Mouse (Mus musculus): ENCODE measurements around the gene Sorbs1. TPM values are rescaled to one million over a fixed set of nuclear protein-coding genes. Genes with fewer than 3 reads are reported as not detected.

Gene Sorbs1
- polyA plus RNA-seq, 1 experiment from 2014 or later, result 88.3 TPM

DNA sequence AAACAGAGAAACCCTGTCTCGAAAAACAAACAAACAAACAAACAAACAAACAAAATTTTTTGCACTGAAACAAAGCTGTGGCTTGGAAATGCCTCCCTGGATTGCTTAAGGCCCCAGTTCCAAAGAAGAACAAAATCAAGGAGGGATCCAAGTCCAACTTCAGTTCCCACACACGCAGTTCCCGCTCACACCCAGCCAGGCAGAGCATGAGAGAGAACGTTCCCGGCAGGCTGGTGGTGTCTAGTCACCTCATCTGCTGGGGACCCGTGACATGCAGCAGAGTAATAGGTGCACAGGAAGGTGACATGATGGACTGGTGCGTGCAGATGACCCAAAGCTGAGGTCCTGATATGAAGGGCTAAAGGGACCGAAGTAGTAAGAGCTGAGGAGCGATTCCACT, 49.2 kb downstream of the Sorbs1 start:
- Histone ChIP-seq H3K4me1 (replicated peaks; ENCODE audit: control insufficient read depth, insufficient read depth, low read length) (peaks cover 18% of the 10 kb centered on the region), H3K27me3 (replicated peaks; ENCODE audit: control insufficient read depth, insufficient read depth, low read length) (no peaks in the 10 kb centered on the region), H3K9me3 (ENCODE audit: control insufficient read depth, low read length) (no peaks in the 10 kb centered on the region), H3K27ac (ENCODE audit: low read depth) (no peak overlapping the region), H3K4me3 (ENCODE audit: low read depth, low read length) (no peak overlapping the region), H3K36me3 (ENCODE audit: control insufficient read depth, insufficient read depth, low read length) (no peaks in the 10 kb centered on the region), H3K4me2 (ENCODE audit: low read length) (no peak overlapping the region), H3K9ac (ENCODE audit: low read length) (no peak overlapping the region)
- 90% methylated on average over 9 of the region's 9 CpGs for WGBS
- DNase-seq (ENCODE audit: low spot score) (no peak), ATAC-seq (replicated peaks; ENCODE audit: low FRiP score, low TSS enrichment, low read depth) (no peak)

DNA sequence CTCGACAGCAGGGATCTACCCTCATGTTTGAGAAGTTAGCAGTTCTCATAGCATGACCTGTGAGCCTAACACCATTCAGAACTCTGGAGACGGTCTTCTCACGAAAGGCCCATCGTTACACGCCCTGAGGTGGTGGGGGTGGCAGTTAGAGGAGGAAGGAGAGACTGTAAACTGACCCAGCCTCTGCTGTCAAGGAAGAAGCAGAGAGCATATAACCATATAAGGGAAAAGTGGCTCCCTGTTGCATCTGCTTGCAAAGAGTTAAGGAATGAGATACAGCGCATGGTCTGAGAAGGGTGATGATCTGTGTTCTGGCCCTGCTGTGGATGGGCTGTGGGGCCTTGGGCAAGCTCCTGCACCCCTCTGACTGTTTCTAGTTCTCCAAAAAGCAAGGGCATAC, 50.7 kb downstream of the Sorbs1 start:
- ATAC-seq (replicated peaks; ENCODE audit: low FRiP score, low TSS enrichment, low read depth) (0 out of 2 replicates have a peak, but pooled peaks have one; percentile 50), DNase-seq (ENCODE audit: low spot score) (no peak)
- 22% methylated on average over 6 of the region's 6 CpGs for WGBS
- H3K9ac ChIP-seq (ENCODE audit: low read length), result no peak overlapping the region
- H3K4me3 ChIP-seq (ENCODE audit: low read depth, low read length), result no peak overlapping the region
- no peaks in the 10 kb centered on the region for H3K27me3 ChIP-seq (replicated peaks; ENCODE audit: control insufficient read depth, insufficient read depth, low read length)
- H3K27ac ChIP-seq (ENCODE audit: low read depth), result peak overlapping the region; percentile 64
- H3K9me3 ChIP-seq (ENCODE audit: control insufficient read depth, low read length), result no peaks in the 10 kb centered on the region
- no peak overlapping the region for H3K4me2 ChIP-seq (ENCODE audit: low read length)
- H3K36me3 ChIP-seq (ENCODE audit: control insufficient read depth, insufficient read depth, low read length), result no peaks in the 10 kb centered on the region
- H3K4me1 ChIP-seq (replicated peaks; ENCODE audit: control insufficient read depth, insufficient read depth, low read length), result peaks cover 20% of the 10 kb centered on the region

DNA sequence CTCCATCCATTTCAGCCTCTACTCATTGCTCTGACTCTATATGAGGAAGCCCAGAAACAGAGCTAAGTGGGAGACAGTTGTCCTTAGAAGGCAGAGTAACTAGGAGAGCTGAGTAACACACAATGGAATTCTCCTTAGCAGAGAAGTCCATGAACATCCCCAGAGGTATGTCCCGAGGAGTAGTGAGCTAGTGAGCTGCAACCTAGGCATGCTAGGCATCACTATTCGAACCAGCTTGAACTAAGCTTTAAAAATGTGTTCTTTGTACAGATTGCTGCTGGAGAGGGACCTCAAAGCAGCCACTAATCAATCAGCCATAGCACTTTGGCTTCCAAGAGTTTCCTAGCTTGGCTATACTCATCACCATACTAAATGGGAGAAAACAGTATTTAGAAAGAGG, 51.1 kb downstream of the Sorbs1 start:
- Histone ChIP-seq H3K4me3 (ENCODE audit: low read depth, low read length) (no peak overlapping the region), H3K4me2 (ENCODE audit: low read length) (no peak overlapping the region), H3K9ac (ENCODE audit: low read length) (no peak overlapping the region), H3K36me3 (ENCODE audit: control insufficient read depth, insufficient read depth, low read length) (no peaks in the 10 kb centered on the region), H3K27ac (ENCODE audit: low read depth) (peak overlapping the region; percentile 64), H3K27me3 (replicated peaks; ENCODE audit: control insufficient read depth, insufficient read depth, low read length) (no peaks in the 10 kb centered on the region), H3K9me3 (ENCODE audit: control insufficient read depth, low read length) (no peaks in the 10 kb centered on the region), H3K4me1 (replicated peaks; ENCODE audit: control insufficient read depth, insufficient read depth, low read length) (peaks cover 20% of the 10 kb centered on the region)
- 66% methylated on average over 2 of the region's 2 CpGs for WGBS
- no peak for DNase-seq (ENCODE audit: low spot score)
- ATAC-seq (replicated peaks; ENCODE audit: low FRiP score, low TSS enrichment, low read depth), result no peak

DNA sequence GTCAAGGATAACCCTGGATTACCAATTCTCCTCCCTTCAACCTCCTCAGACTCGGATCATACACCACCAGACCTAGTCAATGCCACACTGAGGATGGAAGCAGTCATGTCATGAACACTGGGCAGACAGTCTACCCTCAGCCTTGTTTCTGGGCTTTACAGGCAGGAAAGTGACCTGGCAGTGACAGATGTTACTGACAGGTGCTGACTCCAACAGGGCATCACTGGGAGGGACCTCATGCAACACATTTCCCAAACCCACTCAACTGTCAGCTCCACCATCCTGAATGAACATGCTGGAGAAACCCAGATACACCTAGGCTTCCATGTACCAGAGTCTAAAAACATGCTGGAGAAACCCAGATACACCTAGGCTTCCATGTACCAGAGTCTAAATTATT, 51.9 kb downstream of the Sorbs1 start:
- Histone ChIP-seq H3K27ac (ENCODE audit: low read depth) (no peak overlapping the region), H3K27me3 (replicated peaks; ENCODE audit: control insufficient read depth, insufficient read depth, low read length) (no peaks in the 10 kb centered on the region), H3K9ac (ENCODE audit: low read length) (no peak overlapping the region), H3K4me2 (ENCODE audit: low read length) (no peak overlapping the region), H3K4me3 (ENCODE audit: low read depth, low read length) (no peak overlapping the region), H3K4me1 (replicated peaks; ENCODE audit: control insufficient read depth, insufficient read depth, low read length) (peaks cover 20% of the 10 kb centered on the region), H3K36me3 (ENCODE audit: control insufficient read depth, insufficient read depth, low read length) (no peaks in the 10 kb centered on the region), H3K9me3 (ENCODE audit: control insufficient read depth, low read length) (no peaks in the 10 kb centered on the region)
- WGBS, result 70% methylated on average over 1 of the region's 1 CpGs
- no peak for DNase-seq (ENCODE audit: low spot score)
- ATAC-seq (replicated peaks; ENCODE audit: low FRiP score, low TSS enrichment, low read depth), result no peak

DNA sequence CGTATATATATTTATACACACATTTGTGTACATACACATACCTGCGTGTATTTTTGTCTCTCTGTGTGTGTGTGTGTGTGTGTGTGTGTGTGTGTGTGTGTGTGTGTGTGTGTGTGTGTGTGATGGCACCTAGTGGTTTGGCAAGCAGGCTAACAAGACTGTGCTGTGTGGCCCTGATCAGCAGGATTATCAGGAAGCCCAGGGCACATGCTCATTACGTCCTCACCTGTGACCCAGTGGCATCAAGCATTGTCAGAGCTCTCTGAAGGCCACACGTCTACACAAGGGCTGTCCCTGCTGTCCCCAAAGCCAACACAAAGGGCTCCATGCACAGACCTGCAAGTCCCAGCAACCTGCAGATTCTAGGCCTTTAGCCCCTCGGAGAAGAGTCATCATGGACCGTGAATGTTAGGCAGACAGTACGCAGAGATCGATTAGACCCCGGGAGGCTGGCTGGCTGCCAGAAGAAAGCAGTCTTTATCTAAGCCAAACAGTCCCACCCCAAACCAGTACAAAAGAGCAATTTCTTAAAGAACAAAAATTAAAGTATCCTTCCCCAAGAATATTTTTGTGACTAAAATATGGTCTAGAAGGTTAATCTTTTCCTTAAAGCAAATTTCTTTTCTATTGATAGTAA, 52.6 kb downstream of the Sorbs1 start:
- H3K27ac ChIP-seq (ENCODE audit: low read depth), result peak overlapping the region; percentile 14; the same call in 1 of the 2 replicates
- H3K36me3 ChIP-seq (ENCODE audit: control insufficient read depth, insufficient read depth, low read length), result no peaks in the 10 kb centered on the region
- no peaks in the 10 kb centered on the region for H3K9me3 ChIP-seq (ENCODE audit: control insufficient read depth, low read length)
- 0 out of 2 replicates have a peak, but pooled peaks have one; percentile 15 for ATAC-seq (replicated peaks; ENCODE audit: low FRiP score, low TSS enrichment, low read depth)
- H3K4me2 ChIP-seq (ENCODE audit: low read length), result no peak overlapping the region
- no peak overlapping the region for H3K9ac ChIP-seq (ENCODE audit: low read length)
- peaks cover 20% of the 10 kb centered on the region for H3K4me1 ChIP-seq (replicated peaks; ENCODE audit: control insufficient read depth, insufficient read depth, low read length)
- 35% methylated on average over 9 of the region's 9 CpGs for WGBS
- DNase-seq (ENCODE audit: low spot score), result no peak
- no peaks in the 10 kb centered on the region for H3K27me3 ChIP-seq (replicated peaks; ENCODE audit: control insufficient read depth, insufficient read depth, low read length)
- no peak overlapping the region for H3K4me3 ChIP-seq (ENCODE audit: low read depth, low read length)

DNA sequence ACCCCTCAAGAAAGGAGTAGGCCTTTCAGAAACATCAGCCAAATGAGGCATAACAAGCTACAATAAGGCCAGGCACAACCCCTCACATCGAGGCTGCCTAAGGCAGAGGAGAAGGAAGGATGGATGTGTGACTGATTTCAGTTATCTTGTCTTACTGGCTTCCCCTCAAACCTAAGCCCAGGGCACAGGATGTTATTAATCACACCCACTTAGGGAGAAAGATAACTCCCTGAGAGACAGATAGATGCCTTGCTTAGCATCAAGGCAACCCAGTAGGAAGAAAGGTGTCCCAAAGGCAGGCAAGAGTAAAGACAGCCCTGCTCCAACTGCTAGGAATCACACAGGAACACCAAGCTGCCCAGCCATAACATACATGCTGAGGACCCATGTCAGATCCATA, 54.2 kb downstream of the Sorbs1 start:
- ATAC-seq (replicated peaks; ENCODE audit: low FRiP score, low TSS enrichment, low read depth) (no peak), DNase-seq (ENCODE audit: low spot score) (no peak)
- 25% methylated on average over 1 of the region's 1 CpGs for whole genome bisulfite sequencing
- H3K4me2 ChIP-seq (ENCODE audit: low read length), result no peak overlapping the region
- H3K9ac ChIP-seq (ENCODE audit: low read length), result no peak overlapping the region
- H3K9me3 ChIP-seq (ENCODE audit: control insufficient read depth, low read length), result no peaks in the 10 kb centered on the region
- no peaks in the 10 kb centered on the region for H3K36me3 ChIP-seq (ENCODE audit: control insufficient read depth, insufficient read depth, low read length)
- no peaks in the 10 kb centered on the region for H3K27me3 ChIP-seq (replicated peaks; ENCODE audit: control insufficient read depth, insufficient read depth, low read length)
- H3K4me1 ChIP-seq (replicated peaks; ENCODE audit: control insufficient read depth, insufficient read depth, low read length), result peaks cover 20% of the 10 kb centered on the region
- no peak overlapping the region for H3K4me3 ChIP-seq (ENCODE audit: low read depth, low read length)
- no peak overlapping the region for H3K27ac ChIP-seq (ENCODE audit: low read depth)

DNA sequence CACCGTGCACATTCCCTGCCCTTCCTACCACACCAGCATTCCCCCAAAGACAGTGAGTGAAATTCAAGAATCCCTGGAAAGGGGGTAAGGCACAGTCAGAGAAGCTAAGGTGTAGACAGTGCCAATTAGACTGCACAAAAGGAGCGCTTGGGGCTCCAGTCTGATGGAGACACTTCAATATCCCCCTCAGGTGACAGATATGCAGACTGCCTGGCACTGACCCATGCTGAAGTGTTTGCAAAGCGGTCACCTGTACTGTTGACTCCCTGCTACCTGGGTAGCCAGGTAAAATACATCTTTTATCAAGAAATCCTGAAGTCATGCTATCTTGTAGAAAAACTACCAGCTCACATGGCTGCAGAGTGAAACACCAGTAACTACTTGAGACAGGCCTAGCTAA, 54.8 kb downstream of the Sorbs1 start:
- Histone ChIP-seq H3K4me2 (ENCODE audit: low read length) (no peak overlapping the region), H3K36me3 (ENCODE audit: control insufficient read depth, insufficient read depth, low read length) (no peaks in the 10 kb centered on the region), H3K9me3 (ENCODE audit: control insufficient read depth, low read length) (no peaks in the 10 kb centered on the region), H3K4me1 (replicated peaks; ENCODE audit: control insufficient read depth, insufficient read depth, low read length) (peaks cover 20% of the 10 kb centered on the region), H3K4me3 (ENCODE audit: low read depth, low read length) (no peak overlapping the region), H3K27ac (ENCODE audit: low read depth) (no peak overlapping the region), H3K9ac (ENCODE audit: low read length) (no peak overlapping the region), H3K27me3 (replicated peaks; ENCODE audit: control insufficient read depth, insufficient read depth, low read length) (no peaks in the 10 kb centered on the region)
- 76% methylated on average over 3 of the region's 3 CpGs for WGBS
- no peak for DNase-seq (ENCODE audit: low spot score)
- no peak for ATAC-seq (replicated peaks; ENCODE audit: low FRiP score, low TSS enrichment, low read depth)

DNA sequence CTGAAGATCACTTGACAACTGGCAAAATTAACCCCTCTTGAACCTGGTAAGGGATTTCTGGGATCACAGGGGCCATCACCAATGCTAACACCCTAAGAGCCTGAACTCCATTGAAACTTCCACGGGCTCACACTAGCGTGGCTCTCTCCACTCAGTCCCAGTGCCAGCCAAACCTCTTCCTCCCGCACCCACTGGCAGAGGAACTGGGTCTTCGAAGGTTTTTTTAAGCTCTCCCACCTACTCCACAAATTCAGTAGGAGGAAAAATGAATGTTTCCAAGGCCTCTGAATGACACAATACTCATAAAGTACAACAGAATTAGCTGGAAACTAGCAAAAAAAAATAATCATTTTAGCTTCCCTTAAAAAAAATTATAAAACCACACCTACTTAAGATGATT, 58.3 kb downstream of the Sorbs1 start:
- ATAC-seq (replicated peaks; ENCODE audit: low FRiP score, low TSS enrichment, low read depth), result no peak
- 87% methylated on average over 4 of the region's 4 CpGs for WGBS
- H3K4me1 ChIP-seq (replicated peaks; ENCODE audit: control insufficient read depth, insufficient read depth, low read length), result 0 out of 2 replicates have a peak, but pooled peaks cover 3% of the 10 kb centered on the region

DNA sequence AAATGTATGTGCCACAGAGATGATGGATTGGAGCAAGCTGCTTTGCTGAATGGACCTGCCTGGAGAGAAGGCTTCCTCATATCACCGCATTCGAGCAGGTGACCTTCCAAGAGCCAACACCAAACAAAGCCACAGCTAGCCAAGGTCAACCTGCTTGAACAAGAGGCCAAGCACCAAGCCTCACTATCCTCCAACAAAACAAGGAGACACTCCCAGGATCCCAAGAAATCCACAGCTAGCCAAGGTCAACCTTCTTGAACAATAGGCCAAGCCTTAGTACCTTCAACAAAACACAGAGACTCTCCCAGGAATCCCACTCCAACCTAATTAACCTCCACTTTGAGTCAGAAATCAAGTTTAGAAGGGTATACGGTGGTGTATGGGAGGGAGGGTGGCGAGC, 59.5 kb downstream of the Sorbs1 start:
- Histone ChIP-seq H3K9me3 (ENCODE audit: control insufficient read depth, low read length) (no peaks in the 10 kb centered on the region), H3K27me3 (replicated peaks; ENCODE audit: control insufficient read depth, insufficient read depth, low read length) (no peaks in the 10 kb centered on the region), H3K9ac (ENCODE audit: low read length) (no peak overlapping the region), H3K4me3 (ENCODE audit: low read depth, low read length) (no peak overlapping the region), H3K36me3 (ENCODE audit: control insufficient read depth, insufficient read depth, low read length) (no peaks in the 10 kb centered on the region), H3K27ac (ENCODE audit: low read depth) (no peak overlapping the region), H3K4me1 (replicated peaks; ENCODE audit: control insufficient read depth, insufficient read depth, low read length) (no peaks in the 10 kb centered on the region), H3K4me2 (ENCODE audit: low read length) (no peak overlapping the region)
- no peak for DNase-seq (ENCODE audit: low spot score)
- no peak for ATAC-seq (replicated peaks; ENCODE audit: low FRiP score, low TSS enrichment, low read depth)
- WGBS, result 92% methylated on average over 4 of the region's 4 CpGs

More for the DNA sequence above, 58.3 kb downstream of the Sorbs1 start:
- no peaks in the 10 kb centered on the region for H3K9me3 ChIP-seq (ENCODE audit: control insufficient read depth, low read length)
- H3K9ac ChIP-seq (ENCODE audit: low read length), result no peak overlapping the region
- no peak overlapping the region for H3K27ac ChIP-seq (ENCODE audit: low read depth)
- no peaks in the 10 kb centered on the region for H3K36me3 ChIP-seq (ENCODE audit: control insufficient read depth, insufficient read depth, low read length)
- no peaks in the 10 kb centered on the region for H3K27me3 ChIP-seq (replicated peaks; ENCODE audit: control insufficient read depth, insufficient read depth, low read length)
- H3K4me2 ChIP-seq (ENCODE audit: low read length), result no peak overlapping the region
- no peak for DNase-seq (ENCODE audit: low spot score)
- no peak overlapping the region for H3K4me3 ChIP-seq (ENCODE audit: low read depth, low read length)
